Mouse (Mus musculus) cortical plate, adult 2 months (tissue): Measurements from ENCODE around the gene Slc6a12.

Experiments used
- CTCF ChIP-seq: fragments of 200-500 bp; IDR thresholded peaks from 2 replicates; pipeline ENCODE4 v1.5.1; 2011; ENCODE audit warnings: mild to moderate bottlenecking, control low read depth, low read length; ENCODE audit not compliant: insufficient read depth; ENCODE audit errors: extremely low read depth
- POLR2A ChIP-seq: fragments of 200-500 bp; IDR thresholded peaks from 2 replicates; pipeline ENCODE4 v1.6.1; 2011; ENCODE audit warnings: mild to moderate bottlenecking, low read length, control low read depth; ENCODE audit not compliant: insufficient read depth; ENCODE audit errors: extremely low read depth

DNA sequence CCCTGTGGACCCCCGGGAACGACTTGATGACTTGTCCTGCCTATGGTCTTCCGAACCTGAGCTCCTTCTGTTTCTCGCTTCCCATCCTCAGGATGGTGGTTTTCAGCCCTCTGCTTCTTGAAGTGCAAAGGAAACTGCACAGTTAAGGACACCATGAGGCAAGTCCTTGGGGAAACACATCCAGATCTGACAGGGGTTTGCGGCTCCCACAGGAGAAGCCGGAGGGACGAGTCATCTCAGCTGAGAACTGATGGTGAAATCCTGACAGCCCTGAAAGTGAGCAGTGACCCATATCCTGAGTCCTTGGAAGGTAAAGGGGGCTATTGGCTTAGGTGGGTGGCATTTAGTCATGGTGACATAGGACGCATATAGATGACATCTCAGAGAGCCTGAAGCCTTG lies 37.7 kb downstream of the Slc6a12 start:
- TF ChIP-seq CTCF (no peak), POLR2A (no peak)
